Mouse (Mus musculus) CD8-positive naive resting alpha-beta T cell, adult 2 months (primary cell): ENCODE data around the gene Phactr2.

ENCODE experiments used
- DNase-seq, 2 experiments: peaks; one replicate each; pipeline ENCODE4 v3.0.0; 2022; ENCODE audit warnings: low read depth in 2 of 2, low spot score in 2 of 2

Phactr2 gene

GRCm38 (mm10) chr10:13448283-13449045, 25.7 kb downstream of the Phactr2 start:
- DNase-seq, result no peak

GRCm38 (mm10) chr10:13446791-13447249, 27.4 kb downstream of the Phactr2 start:
- peak in 1 of 2 experiments; percentile 26 for DNase-seq

GRCm38 (mm10) chr10:13444257-13444656, 30.0 kb downstream of the Phactr2 start:
- DNase-seq, result no peak

- DNase-seq, result no peak
Measured at GRCm38 (mm10) chr10:13443647-13444046, 30.6 kb downstream of the Phactr2 start.

GRCm38 (mm10) chr10:13440292-13440691, 33.9 kb downstream of the Phactr2 start:
- DNase-seq, result no peak

GRCm38 (mm10) chr10:13438118-13438821, 35.9 kb downstream of the Phactr2 start:
- DNase-seq, result no peak

- DNase-seq, result no peak
Measured at GRCm38 (mm10) chr10:13437011-13437410, 37.2 kb downstream of the Phactr2 start.

GRCm38 (mm10) chr10:13433016-13433415, 41.2 kb downstream of the Phactr2 start:
- DNase-seq, result no peak

- no peak for DNase-seq
Measured at GRCm38 (mm10) chr10:13431641-13432540, 42.3 kb downstream of the Phactr2 start.

GRCm38 (mm10) chr10:13429766-13430165, 44.4 kb downstream of the Phactr2 start:
- peak; percentile 23 to 57 for DNase-seq

GRCm38 (mm10) chr10:13429240-13429639, 45.0 kb downstream of the Phactr2 start:
- DNase-seq, result no peak

GRCm38 (mm10) chr10:13428536-13428935, 45.7 kb downstream of the Phactr2 start:
- no peak for DNase-seq

- DNase-seq, result no peak
Measured at GRCm38 (mm10) chr10:13427599-13427998, 46.6 kb downstream of the Phactr2 start.

- DNase-seq, result no peak
Measured at GRCm38 (mm10) chr10:13425198-13425597, 49.0 kb downstream of the Phactr2 start.

GRCm38 (mm10) chr10:13424508-13424907, 49.7 kb downstream of the Phactr2 start:
- no peak for DNase-seq

- no peak for DNase-seq
Measured at GRCm38 (mm10) chr10:13424015-13424414, 50.2 kb downstream of the Phactr2 start.

GRCm38 (mm10) chr10:13422121-13422520, 52.1 kb downstream of the Phactr2 start:
- DNase-seq, result no peak

GRCm38 (mm10) chr10:13419246-13419645, 55.0 kb downstream of the Phactr2 start:
- DNase-seq, result no peak

- DNase-seq, result no peak
Measured at GRCm38 (mm10) chr10:13415489-13416104, 58.6 kb downstream of the Phactr2 start.

GRCm38 (mm10) chr10:13412202-13412923, 61.8 kb downstream of the Phactr2 start:
- DNase-seq, result no peak
